Mouse (Mus musculus) C2C12 (cell line): ENCODE results near the gene Gja6. TPM values are rescaled to one million over a fixed set of nuclear protein-coding genes. Genes with fewer than 3 reads are reported as not detected.

Source experiments
- H3K27me3 ChIP-seq: one replicate; pipeline ENCODE4 v1.6.1; 2011; ENCODE audit not compliant: control insufficient read depth, insufficient read depth, insufficient read length
- H3K36me3 ChIP-seq: one replicate; pipeline ENCODE4 v1.6.1; 2011; ENCODE audit not compliant: control insufficient read depth, insufficient read depth
- H3K4me3 ChIP-seq: one replicate; pipeline ENCODE4 v1.5.1; 2011; ENCODE audit warnings: mild to moderate bottlenecking, control low read depth; ENCODE audit not compliant: poor library complexity, insufficient read depth, severe bottlenecking
- H3K79me2 ChIP-seq: one replicate; pipeline ENCODE4 v1.6.1; 2011; ENCODE audit not compliant: control insufficient read depth, insufficient read depth
- H3K79me3 ChIP-seq: one replicate; pipeline ENCODE4 v1.6.1; 2011; ENCODE audit warnings: low read depth, control low read depth
- H3ac ChIP-seq: one replicate; pipeline ENCODE3; 2011; ENCODE audit warnings: low read depth; ENCODE audit not compliant: control insufficient read depth, insufficient read length
- CEBPB ChIP-seq: IDR thresholded peaks from one replicate; pipeline ENCODE4 v1.6.1; 2011; ENCODE audit warnings: low read depth, mild to moderate bottlenecking, control low read depth, moderate library complexity
- CTCF ChIP-seq: IDR thresholded peaks from one replicate; pipeline ENCODE4 v1.5.1; 2011; ENCODE audit not compliant: control insufficient read depth, insufficient read depth, insufficient read length
- FOSL1 ChIP-seq: IDR thresholded peaks from one replicate; pipeline ENCODE4 v1.8.0; 2011; ENCODE audit warnings: mild to moderate bottlenecking, low read length; ENCODE audit not compliant: poor library complexity, insufficient read depth, severe bottlenecking
- MAX ChIP-seq: IDR thresholded peaks from one replicate; pipeline ENCODE4 v1.6.1; 2011; ENCODE audit warnings: mild to moderate bottlenecking, control low read depth
- MYOD1 ChIP-seq: IDR thresholded peaks from one replicate; pipeline ENCODE4 v1.6.1; 2011; ENCODE audit warnings: low read depth; ENCODE audit not compliant: control insufficient read depth, insufficient read length
- MYOG ChIP-seq: IDR thresholded peaks from one replicate; pipeline ENCODE4 v1.6.1; 2011; ENCODE audit not compliant: control insufficient read depth, insufficient read length; ENCODE audit errors: extremely low read depth
- USF1 ChIP-seq: IDR thresholded peaks from one replicate; pipeline ENCODE4 v1.6.1; 2011; ENCODE audit warnings: low read depth, mild to moderate bottlenecking, control low read depth, moderate library complexity
- polyA plus RNA-seq: library from polyadenylated mRNA; unstranded; fragments of >200 nt; fragmentation: generic; extraction: Trizol; gene quantifications from one replicate; pipeline ENCODE4 v1.2.1, GENCODE M21; 2012; ENCODE audit warnings: missing spikeins

Gja6 gene
- polyA plus RNA-seq, 1 experiment = 0.01 TPM

- Histone ChIP-seq H3ac (no peak overlapping the region), H3K36me3 (no peaks in the 10 kb centered on the region), H3K79me2 (no peaks in the 10 kb centered on the region), H3K27me3 (no peaks in the 10 kb centered on the region), H3K79me3 (no peaks in the 10 kb centered on the region), H3K4me3 (no peak overlapping the region)
- TF ChIP-seq MAX (no peak), USF1 (no peak), FOSL1 (no peak), CTCF (no peak)
Measured at GRCm38 (mm10) chrX:160886301-160886700, 20.6 kb downstream of the Gja6 start.

GRCm38 (mm10) chrX:160866576-160866975 lies 40.3 kb downstream of the Gja6 start:
- TF ChIP-seq CEBPB = no peak
- TF ChIP-seq MYOG = no peak
- no peak for TF ChIP-seq MYOD1
- TF ChIP-seq FOSL1 = no peak
- no peak for TF ChIP-seq CTCF
- Histone ChIP-seq H3K79me2 (no peaks in the 10 kb centered on the region), H3K79me3 (no peaks in the 10 kb centered on the region), H3K4me3 (no peak overlapping the region), H3K36me3 (no peaks in the 10 kb centered on the region), H3ac (no peak overlapping the region), H3K27me3 (no peaks in the 10 kb centered on the region)

- no peaks in the 10 kb centered on the region for H3K79me2 ChIP-seq
- no peak overlapping the region for H3ac ChIP-seq
- H3K79me3 ChIP-seq = no peaks in the 10 kb centered on the region
- H3K36me3 ChIP-seq = no peaks in the 10 kb centered on the region
- no peak for TF ChIP-seq CTCF
- H3K4me3 ChIP-seq = no peak overlapping the region
- H3K27me3 ChIP-seq = no peaks in the 10 kb centered on the region
Measured at GRCm38 (mm10) chrX:160865022-160865421, 41.8 kb downstream of the Gja6 start.

GRCm38 (mm10) chrX:160863689-160864383 lies 43.0 kb downstream of the Gja6 start:
- Histone ChIP-seq H3ac (no peak overlapping the region), H3K79me3 (no peaks in the 10 kb centered on the region), H3K4me3 (no peak overlapping the region), H3K79me2 (no peaks in the 10 kb centered on the region), H3K36me3 (no peaks in the 10 kb centered on the region), H3K27me3 (no peaks in the 10 kb centered on the region)
- no peak for TF ChIP-seq USF1
- TF ChIP-seq MAX = no peak
- TF ChIP-seq MYOG = no peak
- TF ChIP-seq CTCF = no peak
- no peak for TF ChIP-seq CEBPB
- no peak for TF ChIP-seq MYOD1
- TF ChIP-seq FOSL1 = no peak

Other genes starting within 250 kb of the Gja6 start
- 0.19 TPM for gene Ppef1, start 171.3 kb downstream of the Gja6 start, polyA plus RNA-seq
- gene Rs1, start 139.0 kb downstream of the Gja6 start, polyA plus RNA-seq = not detected
- gene Cdkl5, start 87.7 kb upstream of the Gja6 start, polyA plus RNA-seq = 0.25 TPM
- gene Scml2, start 210.1 kb upstream of the Gja6 start, polyA plus RNA-seq = not detected